Mouse (Mus musculus): ENCODE results near the gene Gm38392.
"Not testable (repeated sequence)": the region's sequence is repeated elsewhere in the genome, so short reads cannot be mapped to it uniquely, and the experiment has no call there.

The Gm38392 gene

DNA sequence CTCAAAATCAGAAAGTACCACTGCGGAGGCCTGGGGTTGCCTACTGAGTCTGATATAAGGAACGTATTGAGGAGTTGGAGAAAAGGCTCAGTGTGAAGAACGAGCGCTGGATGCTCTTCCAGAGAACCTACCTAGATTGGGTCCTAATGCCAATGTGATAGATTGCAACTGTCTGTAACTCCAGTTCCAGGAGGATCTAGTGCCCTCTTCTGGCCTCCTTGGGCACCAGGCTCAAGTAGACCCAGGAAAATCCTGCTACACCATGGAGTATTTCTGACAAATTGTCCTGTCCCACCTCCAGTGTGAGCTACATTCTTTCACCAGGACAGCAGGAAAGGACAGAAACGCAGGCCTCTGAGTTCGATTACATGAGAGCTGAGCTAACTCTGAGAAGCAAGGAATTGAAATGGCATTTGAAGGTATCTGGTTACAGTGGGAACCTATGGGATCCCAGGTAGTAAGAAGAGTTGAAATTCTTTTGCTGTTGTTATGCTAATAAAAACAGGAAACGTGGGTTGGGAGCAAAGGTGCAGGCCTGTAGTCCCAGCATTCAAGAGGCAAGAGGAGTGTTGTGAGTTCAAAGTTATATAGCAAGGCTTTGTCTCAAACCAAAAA, 10.4 kb downstream of the Gm38392 start:
- DNase-seq (ENCODE audit: low spot score): peak; percentile 27

- DNase-seq (ENCODE audit: low spot score): no peak
Measured at GRCm38 (mm10) chr3:88276121-88276520, 10.9 kb downstream of the Gm38392 start.

DNA sequence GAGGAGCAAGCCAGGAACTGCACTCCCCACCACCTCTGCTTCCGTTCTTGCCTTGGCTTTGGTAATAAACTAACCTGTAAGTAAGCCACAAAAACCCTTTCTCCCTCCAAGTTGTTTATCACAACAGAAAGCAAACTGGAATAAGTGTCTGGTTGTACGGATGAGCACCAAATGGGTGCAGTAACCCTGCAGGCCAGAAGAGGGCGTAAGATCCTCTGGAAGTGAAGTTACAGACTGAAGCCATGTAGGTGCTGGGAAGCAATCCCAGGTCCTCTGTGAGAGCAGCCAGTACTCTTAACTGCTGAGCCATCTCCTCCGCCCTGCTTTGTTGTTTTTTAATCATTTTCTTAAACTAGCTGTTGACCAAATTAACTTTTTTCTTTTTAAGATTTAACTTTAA, 13.0 kb downstream of the Gm38392 start:
- DNase-seq (ENCODE audit: low spot score): no peak

DNA sequence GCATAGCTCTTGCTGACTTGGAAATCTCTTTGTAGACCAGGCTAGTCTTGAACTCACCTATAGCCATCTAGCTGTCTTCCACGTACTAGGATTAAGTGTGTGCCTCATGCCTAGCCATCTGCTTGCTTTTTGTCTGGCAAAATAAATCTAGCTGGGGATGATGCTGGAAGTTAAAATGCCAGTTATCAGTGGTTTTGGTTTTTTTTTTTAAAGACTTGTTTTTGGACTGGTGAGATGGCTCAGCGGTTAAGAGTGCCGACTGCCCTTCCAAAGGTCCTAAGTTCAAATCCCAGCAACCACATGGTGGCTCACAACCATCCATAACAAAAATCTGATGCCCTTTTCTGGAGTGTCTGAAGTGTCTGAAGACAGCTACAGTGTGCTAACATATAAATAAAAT, 15.2 kb downstream of the Gm38392 start:
- DNase-seq (ENCODE audit: low spot score): no peak

DNA sequence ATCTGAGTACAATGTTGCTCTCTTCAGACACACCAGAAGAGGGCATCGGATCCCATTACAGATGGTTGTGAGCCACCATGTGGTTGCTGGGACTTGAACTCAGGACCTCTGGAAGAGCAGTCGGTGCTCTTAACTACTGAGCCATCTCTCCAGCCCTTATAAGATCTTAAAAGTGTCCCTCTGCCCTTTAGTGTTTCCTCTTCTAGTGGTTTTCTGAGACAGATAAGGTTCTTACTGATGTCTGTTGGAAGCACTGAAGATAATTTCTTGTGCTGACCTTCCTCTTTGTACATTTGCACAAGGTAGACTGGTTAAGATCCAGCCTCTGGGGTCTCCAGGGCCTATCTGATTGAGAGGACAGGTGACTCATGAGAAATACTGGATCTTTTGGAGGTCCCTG, 15.7 kb downstream of the Gm38392 start:
- DNase-seq (ENCODE audit: low spot score): not testable (repeated sequence)

GRCm38 (mm10) chr3:88268991-88269390, 18.0 kb downstream of the Gm38392 start:
- DNase-seq (ENCODE audit: low spot score): no peak

GRCm38 (mm10) chr3:88268014-88268413, 19.0 kb downstream of the Gm38392 start:
- not testable (repeated sequence) for DNase-seq (ENCODE audit: low spot score)

GRCm38 (mm10) chr3:88262346-88262745, 24.7 kb downstream of the Gm38392 start:
- no peak for DNase-seq (ENCODE audit: low spot score)

- DNase-seq (ENCODE audit: low spot score): no peak
Measured at GRCm38 (mm10) chr3:88256382-88256781, 30.6 kb downstream of the Gm38392 start.

- no peak for DNase-seq (ENCODE audit: low spot score)
Measured at GRCm38 (mm10) chr3:88255950-88256349, 31.1 kb downstream of the Gm38392 start.

- peak; percentile 62 for DNase-seq (ENCODE audit: low spot score)
Measured at GRCm38 (mm10) chr3:88254268-88254926, 32.6 kb downstream of the Gm38392 start, which contains the start of gene Rhbg. TSS of gene Rhbg (minus strand) at chr3:88254709.

DNA sequence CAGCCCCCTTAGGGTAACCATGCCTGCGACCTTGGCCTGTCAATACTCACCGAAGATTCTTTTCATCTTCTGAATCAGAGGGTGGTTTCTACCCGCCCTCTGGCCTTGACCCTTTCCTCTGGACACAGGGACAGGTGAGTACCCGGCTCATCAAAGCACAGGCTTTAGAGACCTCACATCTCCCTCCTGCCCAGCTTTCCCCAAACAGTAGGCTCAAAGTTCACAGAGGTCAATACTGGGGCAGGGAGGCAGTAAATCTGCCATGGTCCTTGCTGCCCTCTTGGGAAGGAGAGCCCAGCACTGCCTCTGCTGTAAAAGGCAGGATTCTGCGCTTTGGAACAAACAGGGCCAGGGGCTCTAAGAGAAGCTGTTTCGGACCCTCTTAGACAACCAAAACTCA, 34.3 kb downstream of the Gm38392 start:
- DNase-seq (ENCODE audit: low spot score): no peak

DNA sequence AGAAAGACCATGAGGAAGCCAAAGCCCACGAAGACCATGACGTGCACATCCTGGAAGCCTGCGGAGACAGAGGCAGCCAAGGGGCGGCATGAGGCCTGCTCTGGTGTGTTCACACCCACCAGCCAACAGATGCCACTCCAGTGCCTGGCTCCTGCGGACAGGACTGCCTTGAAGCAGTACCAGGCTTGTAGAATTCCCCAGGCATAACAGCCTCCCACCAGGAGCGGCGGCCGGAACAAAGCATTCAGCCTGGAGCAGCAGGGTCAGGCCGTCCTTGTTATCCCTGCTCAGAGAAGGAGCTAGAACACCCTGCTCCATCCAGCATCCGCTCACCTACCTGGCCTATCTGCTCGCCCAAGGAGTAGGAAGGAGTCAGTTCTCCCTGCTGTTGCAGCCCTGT, 38.6 kb downstream of the Gm38392 start:
- DNase-seq (ENCODE audit: low spot score): peak; percentile 26

- no peak for DNase-seq (ENCODE audit: low spot score)
Measured at GRCm38 (mm10) chr3:88247666-88248065, 39.3 kb downstream of the Gm38392 start.

DNA sequence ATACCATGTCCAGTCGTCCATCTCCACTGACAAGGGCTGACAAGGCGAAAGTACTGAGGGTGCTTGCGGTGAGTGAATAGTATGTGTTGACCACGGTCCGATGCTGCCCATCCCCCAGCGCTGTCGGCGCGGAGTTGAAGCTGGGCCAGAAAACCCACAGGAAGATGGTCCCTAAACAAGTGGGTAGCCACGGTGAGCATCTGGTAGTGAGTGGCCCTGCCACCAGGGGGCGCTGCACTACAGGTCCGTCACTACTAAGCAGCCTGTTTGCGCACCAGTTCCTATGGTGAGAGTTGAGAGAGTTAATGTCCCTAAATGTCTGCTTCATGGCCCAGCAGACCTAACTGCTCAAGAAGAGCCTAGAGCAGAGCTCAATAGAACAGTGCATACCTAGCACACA, 41.2 kb downstream of the Gm38392 start:
- DNase-seq (ENCODE audit: low spot score): peak; percentile 70

DNA sequence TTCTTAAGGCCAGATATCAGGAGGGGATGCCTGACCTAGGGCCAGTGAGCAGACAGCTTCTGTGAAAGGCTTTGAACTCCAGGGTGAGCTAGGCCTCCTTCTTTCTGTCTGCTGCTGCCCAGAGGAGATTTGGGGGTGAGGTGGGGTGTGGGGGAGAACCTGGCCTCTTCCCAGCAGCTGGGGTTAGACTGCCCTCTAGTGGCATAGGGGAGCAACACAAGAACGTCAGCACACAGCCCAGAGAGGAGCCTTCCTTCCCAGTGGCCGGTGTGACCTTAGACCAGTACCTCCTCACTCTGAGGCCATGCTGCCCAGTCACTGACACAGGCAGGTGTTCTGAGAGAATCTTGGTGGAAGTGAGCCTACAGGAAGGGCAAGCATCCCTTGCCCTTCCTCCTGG, 42.9 kb downstream of the Gm38392 start:
- DNase-seq (ENCODE audit: low spot score): peak; percentile 42

DNA sequence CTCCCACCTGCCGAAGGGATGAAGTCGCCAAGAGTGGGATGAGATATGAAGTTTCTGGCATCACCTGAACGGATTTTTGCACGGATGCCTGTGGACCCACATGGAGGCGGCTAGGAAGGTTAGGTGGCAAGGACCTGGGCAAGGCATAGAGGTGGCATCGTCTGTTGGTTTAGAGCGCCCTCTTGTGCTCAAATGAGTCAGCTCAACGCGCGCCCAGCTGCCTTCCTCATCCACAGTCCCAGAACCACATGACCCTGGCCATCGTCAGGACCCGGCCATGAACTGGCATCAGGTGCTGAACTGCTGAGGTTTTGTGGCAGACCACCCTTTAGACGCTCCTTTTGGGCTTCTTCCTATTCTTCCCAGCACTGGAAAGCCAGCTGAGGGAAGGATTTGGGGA, 44.5 kb downstream of the Gm38392 start:
- DNase-seq (ENCODE audit: low spot score): peak; percentile 68

DNA sequence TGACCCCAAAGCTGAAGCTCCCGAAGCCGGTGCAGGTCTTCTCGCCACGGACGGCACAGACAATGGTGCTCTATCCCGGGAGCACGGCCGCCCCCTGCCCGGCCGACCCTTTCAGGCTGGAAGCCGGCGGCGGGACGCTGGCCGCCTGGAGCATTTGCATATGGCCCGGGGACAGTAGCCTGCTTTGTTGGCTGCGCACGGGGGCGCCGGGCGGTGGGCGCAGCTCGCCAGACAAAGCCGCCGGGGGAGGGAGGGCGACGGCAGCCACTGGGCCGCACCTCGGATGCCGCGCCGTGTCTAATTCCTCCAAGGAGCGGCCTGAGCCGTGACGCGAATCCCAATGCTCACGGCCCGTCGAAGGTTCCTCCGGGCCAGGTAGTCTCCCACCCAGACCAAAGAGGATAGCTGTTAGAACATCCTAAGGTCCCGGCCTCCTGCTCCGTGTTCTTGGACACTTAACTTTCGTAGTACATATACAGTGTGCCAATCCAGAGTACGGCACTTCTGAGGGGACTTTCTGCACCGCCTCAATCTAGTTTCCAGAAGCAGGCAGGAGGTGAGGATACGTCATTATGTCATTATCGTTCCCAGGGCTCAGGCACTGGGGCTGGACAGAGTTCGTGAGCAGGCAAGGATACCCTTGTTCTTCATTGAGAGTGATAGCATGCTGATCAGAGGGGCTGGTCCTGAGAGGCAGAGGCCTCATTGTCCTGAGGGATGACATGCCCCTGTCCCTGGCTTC, 45.8 kb downstream of the Gm38392 start:
- no peak for DNase-seq (ENCODE audit: low spot score)

- DNase-seq (ENCODE audit: low spot score): no peak
Measured at GRCm38 (mm10) chr3:88239446-88239845, 47.6 kb downstream of the Gm38392 start.

- no peak for DNase-seq (ENCODE audit: low spot score)
Measured at GRCm38 (mm10) chr3:88238866-88239391, 48.1 kb downstream of the Gm38392 start.

- DNase-seq (ENCODE audit: low spot score): no peak
Measured at GRCm38 (mm10) chr3:88237556-88238194, 49.3 kb downstream of the Gm38392 start.

GRCm38 (mm10) chr3:88237161-88237555, 49.9 kb downstream of the Gm38392 start:
- no peak for DNase-seq (ENCODE audit: low spot score)

Data from ovary, postnatal 36 days (tissue).